Mouse (Mus musculus): ENCODE results near the gene Tmem217.

DNA sequence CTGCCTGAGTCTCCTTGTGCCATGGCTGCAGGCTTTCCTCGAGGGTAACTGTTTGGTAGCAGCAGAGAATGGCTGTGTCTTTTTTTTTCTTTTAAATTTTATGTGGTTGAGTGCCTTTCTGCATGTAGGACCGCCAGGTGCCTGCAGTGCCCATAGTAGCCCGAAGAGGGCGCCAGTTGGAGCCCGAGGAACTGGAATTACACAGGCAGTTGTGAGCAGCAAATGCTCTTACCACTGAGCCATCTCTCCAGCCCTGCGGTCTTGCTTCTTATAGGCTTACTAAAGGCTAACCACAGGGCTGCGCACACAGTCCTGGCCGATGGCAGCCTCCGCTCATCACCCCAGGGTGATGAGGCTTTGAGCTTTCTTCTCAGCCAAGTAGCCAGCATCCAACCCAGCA lies 20.9 kb downstream of the Tmem217 start:
- TF ChIP-seq CTCF (IDR thresholded peaks at IDR 0.05; ENCODE audit: extremely low read depth, insufficient read depth, insufficient read length, insufficient replicate concordance) = 0 out of 2 replicates have a peak, but pooled peaks have one; percentile 7
- no peak for TF ChIP-seq POLR2A (IDR thresholded peaks at IDR 0.05; ENCODE audit: low read depth, low read length)

Measured in spleen, adult 2 months (tissue).